Mouse (Mus musculus) CH12.LX (cell line): ENCODE results near the gene Uggt1. TPM values are rescaled to one million over a fixed set of nuclear protein-coding genes. Genes with fewer than 3 reads are reported as not detected.

Source experiments
- DNase-seq: peaks from one replicate; pipeline ENCODE4 v3.0.0-alpha.2; 2013; ENCODE audit errors: extremely low read depth
- H3K27ac ChIP-seq: 2 replicates; pipeline ENCODE4 v1.5.1; 2012; ENCODE audit warnings: low read depth, mild to moderate bottlenecking, control low read depth, moderate library complexity; ENCODE audit not compliant: insufficient read depth
- H3K27me3 ChIP-seq: replicated peaks from 2 replicates; pipeline ENCODE3; 2012; ENCODE audit warnings: inconsistent platforms
- H3K36me3 ChIP-seq, 2 experiments: replicated peaks in 1 of 2; 2 replicates each; pipeline versions ENCODE3 to v1.6.1; 2012; ENCODE audit warnings: inconsistent platforms in 1 of 2, low read length in 1 of 2, mild to moderate bottlenecking in 1 of 2, mixed read lengths in 1 of 2, moderate library complexity in 1 of 2; ENCODE audit not compliant: control insufficient read depth in 1 of 2, insufficient read depth in 1 of 2
- H3K4me1 ChIP-seq, 2 experiments: 2 replicates each; pipeline ENCODE4 v1.6.1; 2012; ENCODE audit warnings: inconsistent platforms in 1 of 2, moderate library complexity in 1 of 2; ENCODE audit not compliant: insufficient read depth in 2 of 2, control insufficient read depth in 1 of 2
- H3K4me2 ChIP-seq: 2 replicates; pipeline ENCODE4 v1.6.1; 2012; ENCODE audit warnings: low read depth, mild to moderate bottlenecking, control low read depth; ENCODE audit not compliant: poor library complexity, insufficient read depth, severe bottlenecking
- H3K4me3 ChIP-seq, 3 experiments: fragments of 150-350 bp in 1 of 3; sonication (generic) in 1 of 3; replicated peaks in 1 of 3; 2 replicates each; pipeline versions ENCODE3 to v1.5.1; 2011 to 2012; ENCODE audit warnings: low read depth in 2 of 3, low read length in 2 of 3, mild to moderate bottlenecking in 2 of 3, moderate library complexity in 2 of 3, control low read depth in 1 of 3, improper control_type of control experiment in 1 of 3, inconsistent platforms in 1 of 3, mixed read lengths in 1 of 3; ENCODE audit not compliant: poor library complexity in 1 of 3
- H3K79me2 ChIP-seq: replicated peaks from 2 replicates; pipeline ENCODE4 v1.6.1; 2012; ENCODE audit warnings: mild to moderate bottlenecking, moderate library complexity; ENCODE audit not compliant: control insufficient read depth, poor library complexity, insufficient read depth, severe bottlenecking; ENCODE audit errors: extremely low read depth
- H3K9ac ChIP-seq: 2 replicates; pipeline ENCODE4 v1.6.1; 2012; ENCODE audit warnings: low read depth, mild to moderate bottlenecking, control low read depth, moderate library complexity; ENCODE audit not compliant: insufficient read depth
- H3K9me3 ChIP-seq: replicated peaks from 2 replicates; pipeline ENCODE3; 2012; ENCODE audit warnings: low read length, inconsistent platforms, mixed read lengths
- E2F4 ChIP-seq: IDR thresholded peaks from 2 replicates; pipeline ENCODE4 v1.6.1; 2011; ENCODE audit warnings: low read depth, low read length, improper control_type of control experiment; ENCODE audit not compliant: insufficient replicate concordance
- JUN ChIP-seq: IDR thresholded peaks from 2 replicates; pipeline ENCODE4 v1.6.1; 2011; ENCODE audit warnings: low read depth, mild to moderate bottlenecking, low read length, improper control_type of control experiment, moderate library complexity; ENCODE audit not compliant: insufficient read depth
- JUND ChIP-seq: conservative IDR thresholded peaks from 2 replicates; pipeline ENCODE4 v1.6.1; 2011; ENCODE audit warnings: low read depth, low read length, improper control_type of control experiment
- MAZ ChIP-seq: IDR thresholded peaks from 2 replicates; pipeline ENCODE4 v1.6.1; 2012; ENCODE audit warnings: low read depth, mild to moderate bottlenecking, inconsistent platforms, low read length, improper control_type of control experiment, moderate library complexity
- MYC ChIP-seq: IDR thresholded peaks from 2 replicates; pipeline ENCODE4 v1.6.1; 2011; ENCODE audit warnings: low read depth, mild to moderate bottlenecking, improper control_type of control experiment, low read length
- SIN3A ChIP-seq: IDR thresholded peaks from 2 replicates; pipeline ENCODE4 v1.6.1; 2012; ENCODE audit warnings: low read length, improper control_type of control experiment, inconsistent platforms
- UBTF ChIP-seq: IDR thresholded peaks from 2 replicates; pipeline ENCODE4 v1.6.1; 2012; ENCODE audit warnings: low read depth, mild to moderate bottlenecking, inconsistent platforms, low read length, improper control_type of control experiment, moderate library complexity
- USF1 ChIP-seq: IDR thresholded peaks from 2 replicates; pipeline ENCODE4 v1.6.1; 2014; ENCODE audit warnings: low read depth, mild to moderate bottlenecking, inconsistent platforms, low read length, improper control_type of control experiment
- dilution Hi-C: fragments of 300-500 bp; cut with MboI; formaldehyde crosslinking; loops from 2 replicates; pipeline ENCODE4 v1.14.3; 2020; ENCODE audit warnings: low sequenced_read_pairs; ENCODE audit not compliant: extremely low pct_unique_long_range_greater_than_20kb, extremely low pct_ligation_motif_present
- in situ Hi-C: fragments of 300-500 bp; cut with MboI; formaldehyde crosslinking; loops from 3 replicates; pipeline ENCODE4 v1.14.3; 2019; ENCODE audit warnings: low sequenced_read_pairs, low pct_ligation_motif_present, low pct_unique_long_range_greater_than_20kb, mixed read lengths
- polyA plus RNA-seq: library from polyadenylated mRNA; unstranded; fragments of >175 nt; gene quantifications from 2 replicates; pipeline ENCODE4 v1.2.1, GENCODE M21; 2012; ENCODE audit warnings: low read depth; ENCODE audit not compliant: insufficient read length
- total RNA-seq, 2 experiments: library from RNA; depleted of rRNA; stranded (reverse); fragments of 300-350 nt in 1 of 2; fragments of >200 nt in 1 of 2; gene quantifications; 2 replicates each; pipeline ENCODE4 v1.2.3; 2012 to 2014

Gene Uggt1
- total and polyA plus RNA-seq, 3 experiments = 35.3 to 41.2 (median 39.5) TPM

GRCm38 (mm10) chr1:36260418-36260817 lies 15.9 kb upstream of the Uggt1 start:
- Histone ChIP-seq H3K79me2 (no peaks in the 10 kb centered on the region), H3K9me3 (peaks cover 26% of the 10 kb centered on the region), H3K4me2 (no peak overlapping the region), H3K4me1 (peaks cover 12 to 38% of the 10 kb centered on the region in 2 experiments), H3K4me3 (no peak overlapping the region), H3K27me3 (peaks cover 8% of the 10 kb centered on the region), H3K27ac (no peak overlapping the region), H3K36me3 (no peaks in the 10 kb centered on the region), H3K9ac (no peak overlapping the region)
- no peak for DNase-seq
- in situ Hi-C loops = loop anchor here (25.0 kb wide), 1 partner anchor 423 kb away; no protein-coding TSS in a partner anchor
- TF ChIP-seq JUND = no peak
- no peak for TF ChIP-seq MAZ
- TF ChIP-seq SIN3A = no peak
- TF ChIP-seq MYC = no peak
- no peak for TF ChIP-seq USF1
- dilution Hi-C loops = no loop called here

- H3K4me3 ChIP-seq = no peak overlapping the region
- peaks cover 28% of the 10 kb centered on the region for H3K9me3 ChIP-seq
- no peaks in the 10 kb centered on the region for H3K79me2 ChIP-seq
- dilution Hi-C loops = no loop called here
- peaks cover 6% of the 10 kb centered on the region for H3K27me3 ChIP-seq
- no peak overlapping the region for H3K4me2 ChIP-seq
- H3K36me3 ChIP-seq = no peaks in the 10 kb centered on the region
- DNase-seq = no peak
- TF ChIP-seq E2F4 (no peak), JUN (no peak)
- no peak overlapping the region for H3K9ac ChIP-seq
- peaks cover 15 to 42% of the 10 kb centered on the region in 2 experiments for H3K4me1 ChIP-seq
- no peak overlapping the region for H3K27ac ChIP-seq
- in situ Hi-C loops = loop anchor here (25.0 kb wide), 1 partner anchor 422 kb away; no protein-coding TSS in a partner anchor
Measured at GRCm38 (mm10) chr1:36259281-36259680, 14.8 kb upstream of the Uggt1 start.

- H3K27ac ChIP-seq = no peak overlapping the region
- no peak overlapping the region for H3K4me2 ChIP-seq
- TF ChIP-seq UBTF = no peak
- peaks cover 7% of the 10 kb centered on the region for H3K27me3 ChIP-seq
- H3K36me3 ChIP-seq = no peaks in the 10 kb centered on the region
- dilution Hi-C loops (no loop called here), in situ Hi-C loops (loop anchor here (25.0 kb wide), 1 partner anchor 421 kb away; no protein-coding TSS in a partner anchor)
- H3K4me1 ChIP-seq = peaks cover 15 to 40% of the 10 kb centered on the region in 2 experiments
- H3K9me3 ChIP-seq = peaks cover 28% of the 10 kb centered on the region
- H3K4me3 ChIP-seq = no peak overlapping the region
- DNase-seq = no peak
- H3K79me2 ChIP-seq = no peaks in the 10 kb centered on the region
- no peak overlapping the region for H3K9ac ChIP-seq
Measured at GRCm38 (mm10) chr1:36258631-36259030, 14.1 kb upstream of the Uggt1 start.
